Mouse (Mus musculus): ENCODE measurements around the gene Fam204a. TPM values are rescaled to one million over a fixed set of nuclear protein-coding genes. Genes with fewer than 3 reads are reported as not detected.

Fam204a gene
- polyA plus RNA-seq, 1 experiment from 2014 or later = 76.0 TPM

DNA sequence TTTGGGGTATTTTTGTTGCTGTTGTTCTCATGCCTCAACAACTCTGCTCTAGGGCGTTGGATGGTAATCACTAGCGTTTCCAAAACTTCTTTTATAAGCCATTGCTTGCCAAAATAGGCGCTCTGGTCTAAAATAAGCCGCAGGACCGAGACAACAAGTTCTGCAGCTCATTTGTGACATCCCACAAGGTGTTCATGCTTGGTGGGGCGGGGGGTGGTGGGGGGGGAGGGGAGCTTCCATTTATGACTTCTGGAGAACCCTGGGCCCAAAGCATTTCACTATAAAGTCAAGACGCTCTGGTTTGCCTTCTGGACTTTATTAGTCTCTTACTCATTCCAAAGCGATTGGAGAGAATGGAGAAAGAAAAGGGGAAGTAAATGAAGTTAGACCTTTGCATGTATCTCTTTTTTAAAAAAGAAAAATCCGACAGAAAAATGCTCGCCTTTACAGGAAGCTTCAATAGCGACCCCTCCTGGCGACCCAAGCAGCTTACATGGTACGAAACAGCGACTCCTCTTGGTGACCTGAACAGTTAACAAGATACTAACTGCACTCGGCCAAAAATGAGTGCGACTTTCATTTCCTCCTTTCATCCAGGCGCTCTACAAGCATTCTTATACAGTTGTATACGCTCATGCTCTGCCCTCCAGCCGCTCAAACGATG, 65.8 kb downstream of the Fam204a start:
- DNase-seq (ENCODE audit: low spot score) = peak; percentile 86

DNA sequence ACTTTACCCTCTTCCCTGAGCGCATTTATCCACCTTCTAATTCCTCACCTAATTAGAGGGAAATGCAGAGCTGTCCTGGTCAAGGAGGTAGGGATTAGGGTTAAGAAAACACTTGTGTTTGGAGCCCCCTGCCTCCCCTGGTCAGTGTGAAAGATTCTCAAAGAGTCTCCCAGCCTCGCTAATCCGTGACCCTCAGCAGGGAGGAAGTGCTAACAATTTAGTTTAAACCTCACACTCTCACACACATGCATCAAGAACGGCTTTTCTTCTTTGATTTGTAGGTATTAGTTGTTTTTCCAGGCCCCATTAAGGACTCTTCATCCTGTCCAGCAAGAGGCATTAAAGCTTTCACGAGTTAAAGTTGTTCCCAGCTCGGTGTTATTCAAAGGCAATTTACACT, 66.7 kb downstream of the Fam204a start:
- no peak for DNase-seq (ENCODE audit: low spot score)

DNA sequence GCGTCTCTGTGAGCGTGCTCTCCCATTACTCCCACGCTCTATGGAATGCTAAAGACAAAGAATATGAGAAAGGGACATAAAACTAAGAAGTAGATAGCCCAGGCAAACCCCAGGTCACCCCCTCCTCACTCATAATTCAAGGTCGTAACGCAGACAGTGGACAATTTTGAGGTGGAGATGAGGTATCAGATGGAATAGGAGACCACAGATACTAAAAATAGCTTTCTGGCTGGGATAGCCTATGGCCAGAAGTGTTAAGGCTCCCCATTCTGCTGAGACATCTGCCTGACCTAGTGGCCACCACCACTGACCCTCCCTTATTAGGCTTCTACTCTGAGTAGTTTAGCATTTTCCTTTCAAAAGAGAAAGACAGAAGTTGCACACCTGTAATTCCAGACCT, 71.2 kb downstream of the Fam204a start:
- DNase-seq (ENCODE audit: low spot score) = no peak

DNA sequence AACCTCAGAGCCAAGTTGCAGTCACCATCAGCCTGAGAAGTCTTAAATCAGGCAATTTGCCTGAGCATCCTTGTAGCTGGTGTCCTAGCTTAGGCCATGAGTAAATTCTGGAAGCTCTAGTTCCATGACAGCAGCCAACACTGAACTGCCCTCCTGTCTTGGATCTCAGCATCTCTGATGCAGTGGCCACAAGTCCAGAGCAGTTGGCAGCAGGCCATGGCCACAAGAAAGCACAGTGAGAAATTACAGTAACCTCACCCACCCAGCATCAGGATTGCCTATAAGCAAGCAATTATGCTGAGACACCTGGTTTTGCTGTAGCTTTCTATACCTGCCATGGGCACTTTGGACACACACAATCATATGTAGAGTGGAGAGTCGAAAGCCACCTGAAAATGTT, 73.4 kb downstream of the Fam204a start:
- DNase-seq (ENCODE audit: low spot score) = no peak

- no peak for DNase-seq (ENCODE audit: low spot score)
Observed at GRCm38 (mm10) chr19:60150056-60150455, 76.4 kb downstream of the Fam204a start.

GRCm38 (mm10) chr19:60149078-60149960, 77.2 kb downstream of the Fam204a start:
- DNase-seq (ENCODE audit: low spot score) = no peak

Other genes starting within 250 kb of the Fam204a start
- gene Prlhr, start 241.6 kb upstream of the Fam204a start, polyA plus RNA-seq (2015; fragmentation: Nextera tagmentation; extraction: Ambion mirVana) = not detected in 2 replicates

Measured in thymus, postnatal 0 days (tissue).